Mouse (Mus musculus) liver, embryonic 16.5 days (tissue): Measurements from ENCODE around the gene Prss50. TPM values are rescaled to one million over a fixed set of nuclear protein-coding genes. Genes with fewer than 3 reads are reported as not detected.

Experiments
- ATAC-seq: fragments of 200-750 bp; cut with Nextera tagmentation; 2 replicates; pipeline ENCODE4 v1.8.0; 2017; ENCODE audit warnings: low read depth, mild to moderate bottlenecking, moderate number of reproducible peaks, moderate library complexity
- H3K27ac ChIP-seq: fragments of 300-500 bp; sonication (generic); 2 replicates; pipeline ENCODE4 v1.5.1; 2014; ENCODE audit warnings: mild to moderate bottlenecking, low read length
- H3K27me3 ChIP-seq: fragments of 300-500 bp; sonication (generic); 2 replicates; pipeline ENCODE4 v1.6.1; 2014; ENCODE audit warnings: low read depth, low read length, mixed read lengths; ENCODE audit not compliant: control insufficient read depth, insufficient read depth
- H3K36me3 ChIP-seq: fragments of 300-500 bp; sonication (generic); 2 replicates; pipeline ENCODE4 v1.6.1; 2014; ENCODE audit warnings: mild to moderate bottlenecking; ENCODE audit not compliant: control insufficient read depth, insufficient read depth
- H3K4me1 ChIP-seq: fragments of 300-500 bp; sonication (generic); 2 replicates; pipeline ENCODE4 v1.6.1; 2014; ENCODE audit warnings: low read depth, low read length, mixed read lengths; ENCODE audit not compliant: control insufficient read depth
- H3K4me2 ChIP-seq: fragments of 300-500 bp; sonication (generic); 2 replicates; pipeline ENCODE4 v1.6.1; 2014; ENCODE audit warnings: low read depth, low read length, mixed read lengths
- H3K4me3 ChIP-seq: fragments of 300-500 bp; sonication (generic); 2 replicates; pipeline ENCODE4 v1.5.1; 2014; ENCODE audit warnings: low read depth, mild to moderate bottlenecking, low read length
- H3K9ac ChIP-seq: fragments of 300-500 bp; sonication (generic); 2 replicates; pipeline ENCODE4 v1.6.1; 2014; ENCODE audit warnings: low read depth, low read length
- H3K9me3 ChIP-seq: fragments of 300-500 bp; sonication (generic); replicated peaks from 2 replicates; pipeline ENCODE4 v1.6.1; 2016; ENCODE audit warnings: low read length; ENCODE audit not compliant: control insufficient read depth
- WGBS: fragments of 180-500 bp; shearing (Covaris S2); extraction: QIAGEN DNeasy Blood & Tissue Kit; methylation state at CpG from one replicate; pipeline ENCODE4 v1.1.7; 2014; ENCODE audit not compliant: insufficient replicate concordance; 5-methylcytosine and 5-hydroxymethylcytosine counted together
- polyA plus RNA-seq: library from polyadenylated mRNA; unstranded; fragments of >200 nt; fragmentation: Nextera tagmentation; extraction: Ambion mirVana; gene quantifications from 2 replicates; pipeline ENCODE4 v1.2.1, GENCODE M21; 2015

The Prss50 gene
- polyA plus RNA-seq, 1 experiment from 2014 or later: 8.2 TPM

- Histone ChIP-seq H3K27me3 (no peaks in the 10 kb centered on the region), H3K9ac (no peak within 1 kb of the TSS), H3K9me3 (no peaks in the 10 kb centered on the region), H3K36me3 (no peaks in the 10 kb centered on the region), H3K4me1 (no peaks in the 10 kb centered on the region), H3K4me3 (no peak within 1 kb of the TSS), H3K27ac (no peak within 1 kb of the TSS), H3K4me2 (no peak within 1 kb of the TSS)
- ATAC-seq: no peak
- WGBS: 68% methylated on average over 19 of the region's 19 CpGs
Observed at GRCm38 (mm10) chr9:110834411-110834810, 23.4 kb upstream of the Prss50 start, which contains the start of gene Prss45. TSS of gene Prss45 (plus strand) at chr9:110834588.

DNA sequence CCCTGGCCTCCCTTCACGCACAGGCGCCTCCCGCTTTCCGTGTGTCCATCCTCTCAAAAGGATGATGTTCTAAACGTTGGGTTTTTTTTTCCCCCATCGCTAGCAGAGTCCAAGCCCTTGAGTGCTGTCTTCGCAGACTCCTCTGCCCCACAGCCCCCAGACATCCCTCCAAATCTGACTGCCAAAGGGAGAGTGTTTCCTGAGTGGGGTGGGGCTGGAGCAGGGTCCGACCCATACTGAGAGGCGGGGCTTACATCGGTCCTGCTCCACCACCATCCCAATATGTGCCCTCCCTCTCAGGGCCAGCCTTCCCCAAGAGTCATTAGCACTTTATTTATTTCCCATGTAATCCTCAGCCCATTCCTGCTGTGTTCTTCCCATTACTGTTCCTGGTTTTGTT, 22.8 kb upstream of the Prss50 start:
- H3K4me1 ChIP-seq: no peaks in the 10 kb centered on the region
- no peaks in the 10 kb centered on the region for H3K9me3 ChIP-seq
- no peak overlapping the region for H3K9ac ChIP-seq
- H3K4me3 ChIP-seq: no peak overlapping the region
- WGBS: 41% methylated on average over 10 of the region's 10 CpGs
- H3K36me3 ChIP-seq: no peaks in the 10 kb centered on the region
- H3K27ac ChIP-seq: no peak overlapping the region
- ATAC-seq: no peak
- H3K27me3 ChIP-seq: no peaks in the 10 kb centered on the region
- H3K4me2 ChIP-seq: no peak overlapping the region

- 35% methylated on average over 2 of the region's 2 CpGs for WGBS
- Histone ChIP-seq H3K4me1 (peaks cover 3% of the 10 kb centered on the region), H3K4me3 (no peak overlapping the region), H3K9me3 (no peaks in the 10 kb centered on the region), H3K36me3 (no peaks in the 10 kb centered on the region), H3K27me3 (no peaks in the 10 kb centered on the region), H3K27ac (no peak overlapping the region), H3K4me2 (no peak overlapping the region), H3K9ac (no peak overlapping the region)
- no peak for ATAC-seq
Observed at GRCm38 (mm10) chr9:110836112-110836511, 21.7 kb upstream of the Prss50 start.

- ATAC-seq: no peak
- WGBS: 63% methylated on average over 6 of the region's 6 CpGs
- H3K27me3 ChIP-seq: no peaks in the 10 kb centered on the region
Observed at GRCm38 (mm10) chr9:110840905-110841304, 16.9 kb upstream of the Prss50 start.

DNA sequence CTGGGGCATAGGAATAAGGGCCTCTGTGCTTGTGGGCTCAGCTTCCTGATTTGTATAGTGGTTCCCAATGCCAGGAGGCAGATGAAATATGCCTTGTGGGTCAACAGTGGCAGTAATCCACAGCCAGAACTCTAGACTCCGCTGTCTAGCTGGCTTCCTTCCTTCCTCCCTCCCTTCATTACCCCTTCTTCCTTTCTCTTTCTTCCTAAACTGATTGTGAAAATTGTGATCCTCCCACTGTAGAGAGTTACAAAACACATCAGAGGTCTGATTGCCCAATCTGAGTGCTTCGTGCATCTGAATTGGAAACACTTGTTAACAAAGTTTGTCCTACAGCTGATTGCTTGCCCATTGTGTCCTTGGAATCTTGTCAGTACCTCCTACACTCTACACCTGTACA, 16.3 kb upstream of the Prss50 start:
- peaks cover 5% of the 10 kb centered on the region for H3K4me1 ChIP-seq
- H3K4me2 ChIP-seq: no peak overlapping the region
- peak; percentile 24; the same call in 1 of the 2 replicates for ATAC-seq
- 21% methylated on average over 2 of the region's 2 CpGs for WGBS
- no peaks in the 10 kb centered on the region for H3K9me3 ChIP-seq
- H3K36me3 ChIP-seq: no peaks in the 10 kb centered on the region
- H3K27me3 ChIP-seq: no peaks in the 10 kb centered on the region
- peak overlapping the region; percentile 8; the same call in 1 of the 2 replicates for H3K27ac ChIP-seq
- H3K4me3 ChIP-seq: no peak overlapping the region
- no peak overlapping the region for H3K9ac ChIP-seq

More at GRCm38 (mm10) chr9:110840905-110841304, 16.9 kb upstream of the Prss50 start:
- Histone ChIP-seq H3K36me3 (no peaks in the 10 kb centered on the region), H3K4me2 (no peak overlapping the region), H3K4me1 (peaks cover 5% of the 10 kb centered on the region), H3K9me3 (no peaks in the 10 kb centered on the region), H3K9ac (no peak overlapping the region), H3K27ac (no peak overlapping the region), H3K4me3 (no peak overlapping the region)

DNA sequence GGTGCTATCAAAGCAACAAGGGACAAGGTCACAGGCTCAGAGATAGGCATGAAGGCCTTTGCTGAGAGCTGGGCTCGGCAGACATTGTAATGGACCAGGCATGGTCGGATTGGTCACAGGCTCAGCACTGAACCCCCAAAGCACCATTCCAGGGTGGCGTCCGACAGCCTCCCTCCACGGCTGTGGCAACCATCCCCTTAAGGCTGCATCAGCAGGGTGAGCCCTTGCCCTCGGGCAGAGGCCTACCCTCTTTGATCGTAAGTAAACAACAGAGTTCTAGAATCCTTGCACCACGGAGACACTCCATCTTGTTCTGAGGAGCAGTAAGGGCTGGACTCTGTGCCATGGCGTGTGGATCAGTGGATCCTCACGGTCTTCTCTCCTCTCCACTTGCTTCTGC, 13.6 kb upstream of the Prss50 start, which contains the start of gene Prss46:
Gene Prss46 (plus strand): TSS at position 301 of the 400 bp plus-strand sequence.
- Histone ChIP-seq H3K27ac (no peak within 1 kb of the TSS), H3K36me3 (no peaks in the 10 kb centered on the region), H3K4me3 (no peak within 1 kb of the TSS), H3K4me1 (peaks cover 5% of the 10 kb centered on the region), H3K4me2 (no peak within 1 kb of the TSS), H3K9me3 (no peaks in the 10 kb centered on the region), H3K9ac (no peak within 1 kb of the TSS), H3K27me3 (no peaks in the 10 kb centered on the region)
- ATAC-seq: no peak
- WGBS: 69% methylated on average over 10 of the region's 10 CpGs

- no peaks in the 10 kb centered on the region for H3K36me3 ChIP-seq
- no peaks in the 10 kb centered on the region for H3K27me3 ChIP-seq
- ATAC-seq: no peak
- H3K4me1 ChIP-seq: no peaks in the 10 kb centered on the region
- no peak overlapping the region for H3K4me3 ChIP-seq
- H3K9ac ChIP-seq: no peak overlapping the region
- WGBS: 73% methylated on average over 7 of the region's 7 CpGs
- no peak overlapping the region for H3K27ac ChIP-seq
- H3K9me3 ChIP-seq: no peaks in the 10 kb centered on the region
- no peak overlapping the region for H3K4me2 ChIP-seq
Observed at GRCm38 (mm10) chr9:110849162-110849561, 8.6 kb upstream of the Prss50 start.

DNA sequence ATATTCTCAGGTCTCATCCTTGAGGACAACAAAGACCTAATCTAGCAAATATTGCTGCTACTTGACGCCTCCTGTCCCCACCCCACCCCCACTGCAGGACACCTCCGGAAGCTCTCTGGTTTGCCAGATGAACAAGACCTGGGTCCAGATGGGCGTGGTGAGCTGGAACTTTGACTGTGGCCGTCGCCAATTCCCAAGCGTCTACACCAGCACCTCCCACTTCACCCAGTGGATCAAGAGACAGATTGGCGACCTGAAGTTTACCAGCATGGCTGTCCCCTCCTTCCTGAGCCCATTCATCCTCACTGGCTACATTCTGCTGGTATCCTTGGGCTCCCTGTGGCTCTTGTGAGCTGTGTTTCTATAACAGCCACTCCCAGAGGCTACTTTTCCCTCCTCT, 1.9 kb upstream of the Prss50 start:
- WGBS: 58% methylated on average over 7 of the region's 7 CpGs
- H3K4me3 ChIP-seq: no peak overlapping the region
- H3K27me3 ChIP-seq: no peaks in the 10 kb centered on the region
- H3K4me1 ChIP-seq: peaks cover 21% of the 10 kb centered on the region
- no peaks in the 10 kb centered on the region for H3K36me3 ChIP-seq
- H3K9me3 ChIP-seq: no peaks in the 10 kb centered on the region
- H3K4me2 ChIP-seq: no peak overlapping the region
- no peak for ATAC-seq
- H3K27ac ChIP-seq: no peak overlapping the region
- H3K9ac ChIP-seq: no peak overlapping the region

- H3K4me1 ChIP-seq: peaks cover 21% of the 10 kb centered on the region
- WGBS: 26% methylated on average over 4 of the region's 4 CpGs
- no peaks in the 10 kb centered on the region for H3K9me3 ChIP-seq
- no peaks in the 10 kb centered on the region for H3K36me3 ChIP-seq
- H3K9ac ChIP-seq: no peak overlapping the region
- H3K4me2 ChIP-seq: no peak overlapping the region
- no peaks in the 10 kb centered on the region for H3K27me3 ChIP-seq
- H3K27ac ChIP-seq: no peak overlapping the region
- H3K4me3 ChIP-seq: no peak overlapping the region
- ATAC-seq: no peak
Observed at GRCm38 (mm10) chr9:110856920-110857319, 847 bp upstream of the Prss50 start.
